Mouse (Mus musculus): ENCODE results near the gene Eml6.
"Not testable (repeated sequence)": the region's sequence is repeated elsewhere in the genome, so short reads cannot be mapped to it uniquely, and the experiment has no call there.

Eml6 gene

GRCm38 (mm10) chr11:30025835-30026472 lies at the start of gene Eml6:
Gene Eml6, minus strand, starts transcription at chr11:30026033.
- peak; percentile 5 to 6 for DNase-seq

GRCm38 (mm10) chr11:30057299-30057698 lies 31.5 kb upstream of the Eml6 start:
- no peak for DNase-seq

GRCm38 (mm10) chr11:30025144-30025543 lies 689 bp downstream of the Eml6 start:
- no peak for DNase-seq

- DNase-seq = peak; percentile 5 to 6
Observed at GRCm38 (mm10) chr11:30024261-30025071, 1.4 kb downstream of the Eml6 start.

- no peak for DNase-seq
Observed at GRCm38 (mm10) chr11:29986257-29986656, 39.6 kb downstream of the Eml6 start.

GRCm38 (mm10) chr11:29968874-29969273 lies 57.0 kb downstream of the Eml6 start:
- DNase-seq = no peak

- no peak for DNase-seq
Observed at GRCm38 (mm10) chr11:29959366-29959765, 66.5 kb downstream of the Eml6 start.

GRCm38 (mm10) chr11:29944661-29945060 lies 81.2 kb downstream of the Eml6 start:
- DNase-seq = no peak

- no peak for DNase-seq
Observed at GRCm38 (mm10) chr11:29924332-29924731, 101.5 kb downstream of the Eml6 start.

GRCm38 (mm10) chr11:29923851-29924250 lies 102.0 kb downstream of the Eml6 start:
- DNase-seq = no peak

GRCm38 (mm10) chr11:29913180-29913579 lies 112.7 kb downstream of the Eml6 start:
- DNase-seq = no peak

GRCm38 (mm10) chr11:29909330-29909729 lies 116.5 kb downstream of the Eml6 start:
- DNase-seq = no peak

- peak; percentile 64 to 70 for DNase-seq
Observed at GRCm38 (mm10) chr11:29885160-29885559, 140.7 kb downstream of the Eml6 start.

GRCm38 (mm10) chr11:29884355-29884754 lies 141.5 kb downstream of the Eml6 start:
- no peak for DNase-seq

GRCm38 (mm10) chr11:29883024-29883423 lies 142.8 kb downstream of the Eml6 start:
- DNase-seq = no peak

- DNase-seq = no peak
Observed at GRCm38 (mm10) chr11:29879641-29880040, 146.2 kb downstream of the Eml6 start.

- no peak for DNase-seq
Observed at GRCm38 (mm10) chr11:29877981-29878380, 147.9 kb downstream of the Eml6 start.

- DNase-seq = no peak
Observed at GRCm38 (mm10) chr11:29877280-29877679, 148.6 kb downstream of the Eml6 start.

- DNase-seq = not testable (repeated sequence)
Observed at GRCm38 (mm10) chr11:29874781-29875180, 151.1 kb downstream of the Eml6 start.

GRCm38 (mm10) chr11:29870174-29870573 lies 155.7 kb downstream of the Eml6 start:
- DNase-seq = no peak

GRCm38 (mm10) chr11:29864269-29864668 lies 161.6 kb downstream of the Eml6 start:
- DNase-seq = no peak

GRCm38 (mm10) chr11:29861750-29862397 lies 164.0 kb downstream of the Eml6 start:
- DNase-seq = peak; percentile 56 to 57

- DNase-seq = no peak
Observed at GRCm38 (mm10) chr11:29861040-29861439, 164.8 kb downstream of the Eml6 start.

Measured in B cell, adult 2 months (primary cell).